Mouse (Mus musculus) R1 (cell line): ENCODE data around the gene Acads.
"Not testable (repeated sequence)": the region's sequence is repeated elsewhere in the genome, so short reads cannot be mapped to it uniquely, and the experiment has no call there.

ENCODE experiments used
- DNase-seq: peaks from one replicate; pipeline ENCODE4 v3.0.0-alpha.2; 2018; ENCODE audit warnings: low read depth, low spot score

Gene Acads

GRCm38 (mm10) chr5:115125211-115125871, 6.2 kb upstream of the Acads start:
- peak; percentile 75 for DNase-seq

- DNase-seq, result no peak
Observed at GRCm38 (mm10) chr5:115124690-115125089, 5.5 kb upstream of the Acads start.

- DNase-seq, result no peak
Observed at GRCm38 (mm10) chr5:115120978-115121377, 1.8 kb upstream of the Acads start.

- no peak for DNase-seq
Observed at GRCm38 (mm10) chr5:115117467-115117866, 1.7 kb downstream of the Acads start.

GRCm38 (mm10) chr5:115116426-115116825, 2.7 kb downstream of the Acads start:
- peak; percentile 76 for DNase-seq

- DNase-seq, result no peak
Observed at GRCm38 (mm10) chr5:115114501-115114900, 4.6 kb downstream of the Acads start.

- peak; percentile 54 for DNase-seq
Observed at GRCm38 (mm10) chr5:115113244-115113643, 5.9 kb downstream of the Acads start.

GRCm38 (mm10) chr5:115111156-115111555, 8.0 kb downstream of the Acads start:
- no peak for DNase-seq

GRCm38 (mm10) chr5:115103253-115103652, 15.9 kb downstream of the Acads start:
- not testable (repeated sequence) for DNase-seq

- no peak for DNase-seq
Observed at GRCm38 (mm10) chr5:115102231-115102630, 16.9 kb downstream of the Acads start.

GRCm38 (mm10) chr5:115100473-115100872, 18.7 kb downstream of the Acads start:
- DNase-seq, result no peak

- no peak for DNase-seq
Observed at GRCm38 (mm10) chr5:115099991-115100390, 19.2 kb downstream of the Acads start.

GRCm38 (mm10) chr5:115099530-115099929, 19.6 kb downstream of the Acads start:
- no peak for DNase-seq

GRCm38 (mm10) chr5:115098195-115098594, 21.0 kb downstream of the Acads start, which contains the start of gene Gm10401:
Gene Gm10401 (minus strand): TSS chr5:115098295.
- DNase-seq, result no peak

- DNase-seq, result peak; percentile 79
Observed at GRCm38 (mm10) chr5:115091776-115092175, 27.4 kb downstream of the Acads start.

- peak; percentile 62 for DNase-seq
Observed at GRCm38 (mm10) chr5:115091015-115091414, 28.1 kb downstream of the Acads start.

GRCm38 (mm10) chr5:115089592-115090268, 29.4 kb downstream of the Acads start:
- no peak for DNase-seq

- DNase-seq, result no peak
Observed at GRCm38 (mm10) chr5:115085675-115086074, 33.5 kb downstream of the Acads start.

- DNase-seq, result no peak
Observed at GRCm38 (mm10) chr5:115083492-115083891, 35.7 kb downstream of the Acads start.

GRCm38 (mm10) chr5:115081636-115082035, 37.5 kb downstream of the Acads start:
- DNase-seq, result no peak

- DNase-seq, result peak; percentile 78
Observed at GRCm38 (mm10) chr5:115076144-115076901, 42.8 kb downstream of the Acads start.

GRCm38 (mm10) chr5:115074749-115075148, 44.4 kb downstream of the Acads start:
- DNase-seq, result no peak
